Mouse (Mus musculus) forebrain, embryonic 13.5 days (tissue): ENCODE results near the gene Commd1. TPM values are rescaled to one million over a fixed set of nuclear protein-coding genes. Genes with fewer than 3 reads are reported as not detected.

Source experiments
- ATAC-seq: fragments of 200-750 bp; cut with Nextera tagmentation; 2 replicates; pipeline ENCODE4 v1.8.0; 2017
- H3K27ac ChIP-seq: fragments of 300-500 bp; sonication (generic); 2 replicates; pipeline ENCODE4 v1.5.1; 2015; ENCODE audit warnings: inconsistent platforms, mild to moderate bottlenecking, moderate library complexity
- H3K27me3 ChIP-seq: fragments of 300-500 bp; sonication (generic); 2 replicates; pipeline ENCODE4 v1.6.1; 2015; ENCODE audit warnings: mild to moderate bottlenecking, inconsistent platforms
- H3K36me3 ChIP-seq: fragments of 300-500 bp; sonication (generic); 2 replicates; pipeline ENCODE4 v1.6.1; 2015; ENCODE audit warnings: mild to moderate bottlenecking, inconsistent platforms; ENCODE audit not compliant: poor library complexity, severe bottlenecking
- H3K4me1 ChIP-seq: fragments of 300-500 bp; sonication (generic); 2 replicates; pipeline ENCODE4 v1.6.1; 2015; ENCODE audit warnings: inconsistent platforms
- H3K4me2 ChIP-seq: fragments of 300-500 bp; sonication (generic); 2 replicates; pipeline ENCODE4 v1.6.1; 2015; ENCODE audit warnings: inconsistent platforms, mild to moderate bottlenecking, moderate library complexity
- H3K4me3 ChIP-seq: fragments of 300-500 bp; sonication (generic); 2 replicates; pipeline ENCODE4 v1.5.1; 2015; ENCODE audit warnings: mild to moderate bottlenecking, inconsistent platforms
- H3K9ac ChIP-seq: fragments of 300-500 bp; sonication (generic); 2 replicates; pipeline ENCODE4 v1.6.1; 2015; ENCODE audit warnings: mild to moderate bottlenecking, inconsistent platforms
- H3K9me3 ChIP-seq: fragments of 300-500 bp; sonication (generic); replicated peaks from 2 replicates; pipeline ENCODE4 v1.6.1; 2016; ENCODE audit warnings: inconsistent platforms
- WGBS: fragments of 180-500 bp; shearing (Covaris S2); methylation state at CpG from one replicate; pipeline ENCODE4 v1.1.7; 2015; 5-methylcytosine and 5-hydroxymethylcytosine counted together
- polyA plus RNA-seq: library from polyadenylated mRNA; unstranded; fragments of >200 nt; fragmentation: Nextera tagmentation; extraction: Ambion mirVana; gene quantifications from 2 replicates; pipeline ENCODE4 v1.2.1, GENCODE M21; 2015

The Commd1 gene
- polyA plus RNA-seq, 1 experiment from 2014 or later = 328 TPM

- H3K4me2 ChIP-seq = no peak overlapping the region
- H3K27me3 ChIP-seq = no peaks in the 10 kb centered on the region
- H3K9me3 ChIP-seq = no peaks in the 10 kb centered on the region
- H3K4me1 ChIP-seq = no peaks in the 10 kb centered on the region
- H3K9ac ChIP-seq = no peak overlapping the region
- H3K36me3 ChIP-seq = peaks cover 16% of the 10 kb centered on the region; the same call in 1 of the 2 replicates
- ATAC-seq = no peak
- H3K4me3 ChIP-seq = no peak overlapping the region
- 92% methylated on average over 4 of the region's 4 CpGs for WGBS
- H3K27ac ChIP-seq = no peak overlapping the region
Observed at GRCm38 (mm10) chr11:22897127-22897526, 85.1 kb downstream of the Commd1 start.

GRCm38 (mm10) chr11:22893075-22893474 lies 89.1 kb downstream of the Commd1 start:
- Histone ChIP-seq H3K27ac (no peak overlapping the region), H3K27me3 (no peaks in the 10 kb centered on the region), H3K9ac (no peak overlapping the region), H3K4me3 (no peak overlapping the region), H3K4me2 (no peak overlapping the region), H3K9me3 (no peaks in the 10 kb centered on the region), H3K36me3 (peaks cover under 1% of the 10 kb centered on the region; the same call in 1 of the 2 replicates), H3K4me1 (no peaks in the 10 kb centered on the region)
- 68% methylated on average over 3 of the region's 3 CpGs for WGBS
- no peak for ATAC-seq

DNA sequence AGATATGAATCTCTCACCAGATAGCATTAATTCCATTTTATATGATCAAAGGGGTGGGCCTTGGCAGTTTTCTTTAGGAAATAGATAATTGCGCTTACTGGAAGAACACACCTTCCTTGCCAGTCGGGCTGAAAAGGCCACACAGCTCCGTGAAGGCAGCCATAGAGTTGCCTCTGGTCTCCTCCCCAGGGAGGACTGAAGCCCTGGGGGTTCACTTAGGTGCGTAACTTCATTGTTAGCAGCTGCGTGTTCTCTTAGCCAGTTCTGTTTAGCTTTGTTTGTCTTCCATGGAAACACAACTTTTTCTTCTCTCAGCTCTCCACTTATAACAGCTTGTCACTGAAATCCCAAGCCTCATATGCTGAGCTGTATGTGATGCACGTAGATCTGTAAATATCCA lies 89.7 kb downstream of the Commd1 start:
- H3K9ac ChIP-seq = no peak overlapping the region
- no peak for ATAC-seq
- no peak overlapping the region for H3K4me3 ChIP-seq
- no peaks in the 10 kb centered on the region for H3K36me3 ChIP-seq
- 87% methylated on average over 6 of the region's 6 CpGs for WGBS
- H3K9me3 ChIP-seq = no peaks in the 10 kb centered on the region
- H3K27me3 ChIP-seq = no peaks in the 10 kb centered on the region
- H3K4me1 ChIP-seq = no peaks in the 10 kb centered on the region
- H3K27ac ChIP-seq = no peak overlapping the region
- no peak overlapping the region for H3K4me2 ChIP-seq

DNA sequence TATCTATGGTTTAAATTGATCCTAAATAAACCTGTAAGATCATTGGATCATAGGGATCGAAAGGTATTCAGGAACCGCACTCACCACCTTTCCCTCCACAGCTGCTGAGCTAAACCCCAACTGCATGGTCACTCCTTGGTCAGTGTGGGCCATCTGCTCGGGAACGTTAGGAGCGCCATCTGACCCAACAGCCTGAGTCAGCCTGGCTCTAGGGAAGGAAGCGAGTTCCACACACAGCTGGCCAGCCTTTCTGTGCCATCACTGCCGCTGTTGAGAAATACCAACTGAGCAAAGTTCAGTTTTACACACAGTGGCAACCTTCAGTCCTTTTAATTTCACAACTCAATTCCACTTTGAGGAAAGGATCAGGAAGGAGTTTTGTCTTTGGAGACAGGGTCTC lies 90.3 kb downstream of the Commd1 start:
- Histone ChIP-seq H3K36me3 (no peaks in the 10 kb centered on the region), H3K27me3 (no peaks in the 10 kb centered on the region), H3K27ac (no peak overlapping the region), H3K4me3 (no peak overlapping the region), H3K4me1 (no peaks in the 10 kb centered on the region), H3K9me3 (no peaks in the 10 kb centered on the region), H3K4me2 (no peak overlapping the region), H3K9ac (no peak overlapping the region)
- 92% methylated on average over 7 of the region's 7 CpGs for WGBS
- ATAC-seq = no peak

DNA sequence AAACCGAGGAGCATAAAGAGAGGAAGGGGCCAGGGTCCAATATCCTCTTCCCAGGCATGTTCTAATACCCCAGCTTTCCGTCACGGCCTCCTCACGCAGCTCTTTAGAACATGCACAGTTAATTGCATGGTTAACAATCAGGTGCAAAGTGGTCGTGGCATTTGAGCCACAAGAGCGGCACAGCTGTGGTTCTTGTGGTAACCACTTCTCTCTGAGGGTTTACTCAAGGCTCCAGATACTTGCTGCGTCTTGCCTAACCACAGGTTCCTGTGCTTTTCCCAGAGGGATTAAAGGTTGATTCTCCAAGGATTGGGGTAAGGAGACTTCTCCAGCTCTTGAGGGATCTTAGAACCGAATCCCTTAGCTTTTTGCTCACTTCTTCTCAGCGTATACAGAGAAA lies 90.9 kb downstream of the Commd1 start:
- WGBS = 72% methylated on average over 9 of the region's 9 CpGs
- no peaks in the 10 kb centered on the region for H3K9me3 ChIP-seq
- no peak for ATAC-seq
- H3K4me1 ChIP-seq = no peaks in the 10 kb centered on the region
- no peak overlapping the region for H3K4me2 ChIP-seq
- H3K9ac ChIP-seq = no peak overlapping the region
- H3K27me3 ChIP-seq = no peaks in the 10 kb centered on the region
- no peak overlapping the region for H3K4me3 ChIP-seq
- H3K36me3 ChIP-seq = no peaks in the 10 kb centered on the region
- no peak overlapping the region for H3K27ac ChIP-seq

GRCm38 (mm10) chr11:22889224-22889623 lies 93.0 kb downstream of the Commd1 start:
- Histone ChIP-seq H3K4me3 (no peak overlapping the region), H3K9ac (no peak overlapping the region), H3K4me2 (no peak overlapping the region), H3K36me3 (no peaks in the 10 kb centered on the region), H3K27ac (no peak overlapping the region), H3K9me3 (no peaks in the 10 kb centered on the region), H3K4me1 (no peaks in the 10 kb centered on the region), H3K27me3 (no peaks in the 10 kb centered on the region)
- no peak for ATAC-seq
- 92% methylated on average over 3 of the region's 3 CpGs for WGBS

- no peaks in the 10 kb centered on the region for H3K27me3 ChIP-seq
- H3K9ac ChIP-seq = no peak overlapping the region
- H3K27ac ChIP-seq = no peak overlapping the region
- no peak overlapping the region for H3K4me3 ChIP-seq
- H3K4me2 ChIP-seq = no peak overlapping the region
- 95% methylated on average over 4 of the region's 4 CpGs for WGBS
- no peak for ATAC-seq
- no peaks in the 10 kb centered on the region for H3K36me3 ChIP-seq
- H3K9me3 ChIP-seq = no peaks in the 10 kb centered on the region
- no peaks in the 10 kb centered on the region for H3K4me1 ChIP-seq
Observed at GRCm38 (mm10) chr11:22886991-22887390, 95.2 kb downstream of the Commd1 start.

DNA sequence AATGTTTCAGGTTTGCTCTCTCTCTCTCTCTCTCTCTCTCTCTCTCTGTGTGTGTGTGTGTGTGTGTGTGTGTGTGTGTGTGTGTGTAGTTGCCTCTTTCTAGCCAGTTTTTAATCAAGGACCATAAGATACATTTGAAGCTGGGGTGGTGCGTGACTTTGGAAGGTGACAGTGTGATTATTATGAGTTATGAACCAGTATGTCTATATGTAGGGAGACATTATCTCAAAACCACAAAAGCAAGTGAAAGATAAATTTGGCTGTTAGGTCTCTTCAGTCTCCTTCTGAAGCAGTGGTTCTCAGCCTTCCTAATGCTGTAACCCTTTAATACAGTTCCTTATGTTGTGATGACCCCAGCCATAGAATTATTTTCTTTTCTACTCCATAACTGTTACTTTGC lies 96.8 kb downstream of the Commd1 start:
- Histone ChIP-seq H3K36me3 (no peaks in the 10 kb centered on the region), H3K4me3 (no peak overlapping the region), H3K9me3 (no peaks in the 10 kb centered on the region), H3K4me1 (no peaks in the 10 kb centered on the region), H3K4me2 (no peak overlapping the region), H3K27ac (no peak overlapping the region), H3K27me3 (no peaks in the 10 kb centered on the region), H3K9ac (no peak overlapping the region)
- no peak for ATAC-seq
- 96% methylated on average over 1 of the region's 1 CpGs for WGBS

DNA sequence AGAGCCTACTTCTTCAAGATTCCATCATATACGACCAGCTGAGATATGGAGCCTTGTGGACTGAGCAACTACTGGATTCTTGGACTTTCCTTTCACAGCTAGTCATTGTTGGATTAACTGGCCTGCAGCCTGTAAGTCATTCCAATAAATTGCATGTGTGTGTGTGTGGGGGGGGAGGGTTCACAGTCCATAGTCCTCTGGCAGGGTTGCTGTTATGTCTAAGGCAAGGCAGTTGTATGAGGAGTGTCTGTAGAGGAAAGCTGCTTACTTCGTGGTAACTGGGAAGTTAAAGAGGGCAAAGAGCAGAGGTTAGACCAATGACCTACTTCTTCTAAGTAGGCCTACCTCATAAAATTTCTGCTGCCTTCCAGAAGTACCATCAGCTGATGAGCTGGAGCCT lies 98.5 kb downstream of the Commd1 start:
- Histone ChIP-seq H3K27ac (no peak overlapping the region), H3K4me2 (no peak overlapping the region), H3K9me3 (no peaks in the 10 kb centered on the region), H3K36me3 (no peaks in the 10 kb centered on the region), H3K9ac (no peak overlapping the region), H3K4me3 (no peak overlapping the region), H3K27me3 (no peaks in the 10 kb centered on the region), H3K4me1 (no peaks in the 10 kb centered on the region)
- 84% methylated on average over 2 of the region's 2 CpGs for WGBS
- no peak for ATAC-seq

DNA sequence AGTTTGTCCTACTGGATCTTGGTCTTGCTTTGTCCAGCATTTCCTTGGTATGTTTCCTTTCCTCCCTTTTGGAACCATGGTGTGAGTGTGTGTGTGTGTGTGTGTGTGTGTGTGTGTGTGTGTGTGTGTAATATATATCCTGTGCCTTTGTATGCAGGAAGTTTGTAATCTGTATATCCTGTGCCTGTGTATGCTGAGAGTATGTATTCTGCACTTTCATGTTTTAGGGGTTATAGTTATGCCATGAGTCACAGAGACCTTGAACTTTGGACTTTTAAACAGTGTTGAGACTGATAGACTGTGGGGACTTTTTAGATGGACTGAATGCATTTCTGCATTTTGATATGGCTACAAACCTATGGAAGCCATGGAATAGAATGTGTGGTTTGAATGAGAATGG lies 99.3 kb downstream of the Commd1 start:
- H3K27me3 ChIP-seq = no peaks in the 10 kb centered on the region
- no peaks in the 10 kb centered on the region for H3K36me3 ChIP-seq
- no peak for ATAC-seq
- no peak overlapping the region for H3K27ac ChIP-seq
- H3K9ac ChIP-seq = no peak overlapping the region
- H3K9me3 ChIP-seq = no peaks in the 10 kb centered on the region
- H3K4me2 ChIP-seq = no peak overlapping the region
- H3K4me3 ChIP-seq = no peak overlapping the region
- H3K4me1 ChIP-seq = no peaks in the 10 kb centered on the region

DNA sequence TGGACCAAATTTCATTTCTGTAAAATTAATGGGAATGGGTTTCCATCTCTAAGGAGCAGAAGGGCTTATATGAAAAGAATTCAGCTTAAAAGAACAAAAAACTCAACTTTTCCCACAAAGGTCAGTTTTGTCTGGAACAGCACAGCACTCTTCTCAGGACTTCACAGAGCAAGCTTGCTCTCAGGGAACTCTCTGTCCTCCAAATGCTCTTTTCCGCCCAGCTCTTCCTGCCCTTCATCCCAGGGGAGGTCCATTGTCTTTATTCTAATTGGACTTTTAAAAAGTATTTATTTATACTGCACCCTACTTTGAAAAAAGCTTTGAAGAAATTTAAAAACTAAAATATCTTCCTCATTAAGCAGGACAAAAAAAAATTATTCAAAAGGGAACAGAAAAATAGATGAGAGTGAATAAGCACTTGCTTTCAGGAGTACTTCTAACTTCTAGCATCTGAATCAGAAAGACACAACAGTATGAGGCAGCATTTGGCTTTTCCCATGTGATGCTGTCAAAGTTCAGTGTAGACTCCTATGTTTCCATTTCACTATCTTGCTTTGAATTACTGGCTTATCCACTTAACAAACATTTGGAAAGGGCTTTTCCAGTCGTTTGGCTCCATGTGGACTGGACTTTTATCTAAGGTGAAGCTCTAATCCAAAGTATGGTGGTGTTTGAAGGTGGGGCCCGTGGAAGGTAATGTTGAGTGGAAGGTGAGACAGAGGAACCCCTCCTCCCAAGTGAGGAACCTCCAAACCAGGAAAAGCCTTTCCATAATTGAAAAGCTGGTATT lies 101.6 kb downstream of the Commd1 start:
- Histone ChIP-seq H3K4me1 (no peaks in the 10 kb centered on the region), H3K36me3 (no peaks in the 10 kb centered on the region), H3K27me3 (no peaks in the 10 kb centered on the region), H3K4me3 (no peak overlapping the region), H3K9ac (no peak overlapping the region), H3K27ac (no peak overlapping the region), H3K9me3 (no peaks in the 10 kb centered on the region), H3K4me2 (no peak overlapping the region)
- ATAC-seq = no peak
- WGBS = 69% methylated on average over 3 of the region's 3 CpGs

- 95% methylated on average over 4 of the region's 4 CpGs for WGBS
- no peaks in the 10 kb centered on the region for H3K9me3 ChIP-seq
- H3K4me1 ChIP-seq = peaks cover 6% of the 10 kb centered on the region; the same call in 1 of the 2 replicates
- H3K4me2 ChIP-seq = no peak overlapping the region
- no peak overlapping the region for H3K9ac ChIP-seq
- H3K36me3 ChIP-seq = no peaks in the 10 kb centered on the region
- H3K27me3 ChIP-seq = no peaks in the 10 kb centered on the region
- H3K27ac ChIP-seq = no peak overlapping the region
- H3K4me3 ChIP-seq = no peak overlapping the region
- ATAC-seq = no peak
Observed at GRCm38 (mm10) chr11:22879645-22880044, 102.5 kb downstream of the Commd1 start.
